Mouse (Mus musculus) heart, embryonic 12.5 days (tissue): ENCODE results near the gene Greb1. TPM values are rescaled to one million over a fixed set of nuclear protein-coding genes. Genes with fewer than 3 reads are reported as not detected.
A peak's percentile ranks its signal among the peaks of the same experiment; 100 is the strongest.

Source experiments
- ATAC-seq: fragments of 200-750 bp; cut with Nextera tagmentation; 2 replicates; pipeline ENCODE4 v1.8.0; 2017; ENCODE audit warnings: moderate TSS enrichment, moderate library complexity; ENCODE audit not compliant: insufficient number of reproducible peaks, low FRiP score
- H3K27ac ChIP-seq: fragments of 300-500 bp; sonication (generic); 2 replicates; pipeline ENCODE4 v1.5.1; 2016; ENCODE audit warnings: mild to moderate bottlenecking, moderate library complexity; ENCODE audit not compliant: poor library complexity, severe bottlenecking
- H3K27me3 ChIP-seq: fragments of 300-500 bp; sonication (generic); replicated peaks from 2 replicates; pipeline ENCODE4 v1.6.1; 2016; ENCODE audit warnings: mild to moderate bottlenecking, moderate library complexity
- H3K36me3 ChIP-seq: fragments of 300-500 bp; sonication (generic); 2 replicates; pipeline ENCODE4 v1.6.1; 2016; ENCODE audit warnings: mild to moderate bottlenecking, moderate library complexity
- H3K4me1 ChIP-seq: fragments of 300-500 bp; sonication (generic); replicated peaks from 2 replicates; pipeline ENCODE4 v1.6.1; 2016; ENCODE audit warnings: mild to moderate bottlenecking
- H3K4me2 ChIP-seq: fragments of 300-500 bp; sonication (generic); 2 replicates; pipeline ENCODE4 v1.6.1; 2016; ENCODE audit warnings: mild to moderate bottlenecking, moderate library complexity
- H3K4me3 ChIP-seq: fragments of 300-500 bp; sonication (generic); 2 replicates; pipeline ENCODE4 v1.5.1; 2016; ENCODE audit warnings: mild to moderate bottlenecking
- H3K9ac ChIP-seq: fragments of 300-500 bp; sonication (generic); 2 replicates; pipeline ENCODE4 v1.6.1; 2016; ENCODE audit warnings: mild to moderate bottlenecking, moderate library complexity
- H3K9me3 ChIP-seq: fragments of 300-500 bp; sonication (generic); replicated peaks from 2 replicates; pipeline ENCODE4 v1.6.1; 2016; ENCODE audit warnings: mild to moderate bottlenecking, moderate library complexity
- WGBS: fragments of 180-500 bp; shearing (Covaris S2); methylation state at CpG from one replicate; pipeline ENCODE4 v1.1.7; 2016; 5-methylcytosine and 5-hydroxymethylcytosine counted together
- polyA plus RNA-seq: library from polyadenylated mRNA; unstranded; fragments of >200 nt; fragmentation: Nextera tagmentation; extraction: Ambion mirVana; gene quantifications from 2 replicates; pipeline ENCODE4 v1.2.1, GENCODE M21; 2016

The Greb1 gene
- polyA plus RNA-seq, 1 experiment from 2014 or later: 1.7 TPM

GRCm38 (mm10) chr12:16761461-16761860 is 39.2 kb downstream of the Greb1 start:
- Histone ChIP-seq H3K4me1 (peaks cover 27% of the 10 kb centered on the region), H3K27me3 (no peaks in the 10 kb centered on the region), H3K36me3 (no peaks in the 10 kb centered on the region; the same call in 1 of the 2 replicates), H3K4me2 (no peak overlapping the region), H3K4me3 (no peak overlapping the region), H3K27ac (no peak overlapping the region), H3K9ac (no peak overlapping the region), H3K9me3 (0 out of 2 replicates have a peak, but pooled peaks cover 4% of the 10 kb centered on the region)
- ATAC-seq: no peak
- WGBS: 97% methylated on average over 3 of the region's 3 CpGs

GRCm38 (mm10) chr12:16760246-16760645 is 40.4 kb downstream of the Greb1 start:
- 30% methylated on average over 4 of the region's 4 CpGs for WGBS
- H3K4me1 ChIP-seq: peaks cover 25% of the 10 kb centered on the region
- no peaks in the 10 kb centered on the region for H3K9me3 ChIP-seq
- ATAC-seq: no peak
- no peaks in the 10 kb centered on the region for H3K27me3 ChIP-seq
- H3K9ac ChIP-seq: no peak overlapping the region; the same call in 1 of the 2 replicates
- no peak overlapping the region for H3K27ac ChIP-seq
- no peak overlapping the region for H3K4me3 ChIP-seq
- H3K4me2 ChIP-seq: 0 out of 2 replicates have a peak overlapping the region, but pooled peaks have one; percentile 8
- H3K36me3 ChIP-seq: no peaks in the 10 kb centered on the region

- no peak overlapping the region for H3K9ac ChIP-seq
- no peaks in the 10 kb centered on the region for H3K9me3 ChIP-seq
- H3K4me2 ChIP-seq: no peak overlapping the region
- no peak overlapping the region for H3K27ac ChIP-seq
- H3K27me3 ChIP-seq: no peaks in the 10 kb centered on the region
- WGBS: 2% methylated on average over 2 of the region's 2 CpGs
- no peaks in the 10 kb centered on the region for H3K36me3 ChIP-seq
- no peak overlapping the region for H3K4me3 ChIP-seq
- peaks cover 11% of the 10 kb centered on the region for H3K4me1 ChIP-seq
- no peak for ATAC-seq
These were observed 46.4 kb downstream of the Greb1 start for GRCm38 (mm10) chr12:16754311-16754710.

- Histone ChIP-seq H3K36me3 (no peaks in the 10 kb centered on the region), H3K4me2 (no peak overlapping the region), H3K4me1 (peaks cover 11% of the 10 kb centered on the region), H3K4me3 (no peak overlapping the region), H3K27ac (no peak overlapping the region), H3K9me3 (no peaks in the 10 kb centered on the region), H3K9ac (no peak overlapping the region), H3K27me3 (no peaks in the 10 kb centered on the region)
- no peak for ATAC-seq
- 80% methylated on average over 9 of the region's 9 CpGs for WGBS
These were observed 47.1 kb downstream of the Greb1 start for GRCm38 (mm10) chr12:16753555-16753954.

GRCm38 (mm10) chr12:16753110-16753509 is 47.6 kb downstream of the Greb1 start:
- WGBS: 29% methylated on average over 8 of the region's 8 CpGs
- Histone ChIP-seq H3K4me3 (no peak overlapping the region), H3K36me3 (no peaks in the 10 kb centered on the region), H3K4me2 (no peak overlapping the region), H3K9me3 (no peaks in the 10 kb centered on the region), H3K4me1 (peaks cover 11% of the 10 kb centered on the region), H3K27ac (no peak overlapping the region), H3K27me3 (no peaks in the 10 kb centered on the region), H3K9ac (no peak overlapping the region)
- no peak for ATAC-seq

GRCm38 (mm10) chr12:16752236-16752840 is 48.3 kb downstream of the Greb1 start:
- no peak overlapping the region for H3K9ac ChIP-seq
- WGBS: 74% methylated on average over 12 of the region's 12 CpGs
- no peak overlapping the region for H3K27ac ChIP-seq
- no peaks in the 10 kb centered on the region for H3K9me3 ChIP-seq
- no peaks in the 10 kb centered on the region for H3K27me3 ChIP-seq
- no peaks in the 10 kb centered on the region for H3K36me3 ChIP-seq
- H3K4me3 ChIP-seq: no peak overlapping the region
- ATAC-seq: no peak
- no peak overlapping the region for H3K4me2 ChIP-seq
- peaks cover 11% of the 10 kb centered on the region for H3K4me1 ChIP-seq

- Histone ChIP-seq H3K4me1 (peaks cover 11% of the 10 kb centered on the region), H3K36me3 (no peaks in the 10 kb centered on the region), H3K9me3 (no peaks in the 10 kb centered on the region), H3K9ac (no peak overlapping the region), H3K27ac (no peak overlapping the region), H3K4me3 (no peak overlapping the region), H3K27me3 (no peaks in the 10 kb centered on the region), H3K4me2 (no peak overlapping the region)
- no peak for ATAC-seq
- 91% methylated on average over 6 of the region's 6 CpGs for WGBS
These were observed 49.1 kb downstream of the Greb1 start for GRCm38 (mm10) chr12:16751609-16752008.

- Histone ChIP-seq H3K4me2 (peak overlapping the region; percentile 18; the same call in 1 of the 2 replicates), H3K27ac (no peak overlapping the region), H3K9ac (no peak overlapping the region), H3K36me3 (no peaks in the 10 kb centered on the region), H3K4me1 (peaks cover 4% of the 10 kb centered on the region; the same call in 1 of the 2 replicates), H3K27me3 (no peaks in the 10 kb centered on the region), H3K9me3 (no peaks in the 10 kb centered on the region), H3K4me3 (no peak overlapping the region)
- WGBS: 21% methylated on average over 5 of the region's 5 CpGs
- ATAC-seq: no peak
These were observed 60.6 kb downstream of the Greb1 start for GRCm38 (mm10) chr12:16740059-16740458.

- Histone ChIP-seq H3K9me3 (no peaks in the 10 kb centered on the region), H3K36me3 (no peaks in the 10 kb centered on the region), H3K9ac (no peak overlapping the region), H3K4me1 (peaks cover 7% of the 10 kb centered on the region; the same call in 1 of the 2 replicates), H3K27me3 (no peaks in the 10 kb centered on the region), H3K4me2 (no peak overlapping the region), H3K4me3 (no peak overlapping the region), H3K27ac (no peak overlapping the region)
- WGBS: 67% methylated on average over 5 of the region's 5 CpGs
- no peak for ATAC-seq
These were observed 63.4 kb downstream of the Greb1 start for GRCm38 (mm10) chr12:16737266-16737665.

- no peak overlapping the region for H3K4me2 ChIP-seq
- H3K9me3 ChIP-seq: no peaks in the 10 kb centered on the region
- no peak overlapping the region for H3K9ac ChIP-seq
- no peak overlapping the region for H3K27ac ChIP-seq
- no peak for ATAC-seq
- no peaks in the 10 kb centered on the region for H3K27me3 ChIP-seq
- peaks cover 23% of the 10 kb centered on the region for H3K4me1 ChIP-seq
- no peaks in the 10 kb centered on the region for H3K36me3 ChIP-seq
- 80% methylated on average over 3 of the region's 3 CpGs for WGBS
- H3K4me3 ChIP-seq: no peak overlapping the region
These were observed 66.0 kb downstream of the Greb1 start for GRCm38 (mm10) chr12:16734698-16735097.

- no peak overlapping the region for H3K4me2 ChIP-seq
These were observed 66.7 kb downstream of the Greb1 start for GRCm38 (mm10) chr12:16734009-16734408.

More at GRCm38 (mm10) chr12:16734009-16734408, 66.7 kb downstream of the Greb1 start:
- Histone ChIP-seq H3K36me3 (no peaks in the 10 kb centered on the region), H3K9ac (no peak overlapping the region), H3K4me1 (peaks cover 23% of the 10 kb centered on the region), H3K27me3 (no peaks in the 10 kb centered on the region), H3K9me3 (no peaks in the 10 kb centered on the region), H3K27ac (no peak overlapping the region), H3K4me3 (no peak overlapping the region)
- 55% methylated on average over 8 of the region's 8 CpGs for WGBS
- ATAC-seq: no peak; the same call in 1 of the 2 replicates
